Comparison of ENCODE assay signal across 15 mouse cellular contexts in genomic region chr4:84001645-84002044, GRCm38 (mm10).
DNase-seq lines count a peak whose midpoint lies in the region; ATAC-seq lines count a peak whose summit lies in the region.
"Had no signal": no experiment of that assay in that cellular context is flagged by ENCODE, and none has a peak within 500 bp of the region (broad histone marks: within the 10 kb centered on the region; RNA-seq: fewer than 3 reads in every experiment).

No protein-coding gene starts in this region.

- no peaks in the 10 kb centered on the region for H3K36me3 ChIP-seq in heart, embryonic 10.5 days
- no peaks in the 10 kb centered on the region for H3K36me3 ChIP-seq in midbrain, embryonic 11.5 days (ENCODE audit: control insufficient read depth, insufficient read depth, low read length)
- no peaks in the 10 kb centered on the region for H3K36me3 ChIP-seq in midbrain, embryonic 15.5 days (replicated peaks)
- no peaks in the 10 kb centered on the region for H3K36me3 ChIP-seq in limb, embryonic 11.5 days (ENCODE audit: control insufficient read depth, insufficient read depth, low read length)
- no peaks in the 10 kb centered on the region for H3K36me3 ChIP-seq in stomach, embryonic 14.5 days (ENCODE audit: control insufficient read depth, insufficient read depth, low read length)
- H3K36me3 ChIP-seq: hindbrain, embryonic 15.5 days; liver, embryonic 13.5 days had no signal

- no peak overlapping the region for H3K9ac ChIP-seq in midbrain, embryonic 11.5 days (ENCODE audit: low read length)
- H3K9ac ChIP-seq in midbrain, embryonic 15.5 days: no peak overlapping the region
- H3K9ac ChIP-seq in limb, embryonic 11.5 days (ENCODE audit: low read length): no peak overlapping the region
- no peak overlapping the region for H3K9ac ChIP-seq in stomach, embryonic 14.5 days (replicated peaks; ENCODE audit: low read depth, low read length)
- H3K9ac ChIP-seq: hindbrain, embryonic 15.5 days; liver, embryonic 13.5 days had no signal

- no peak overlapping the region for H3K4me2 ChIP-seq in midbrain, embryonic 11.5 days
- no peak overlapping the region for H3K4me2 ChIP-seq in midbrain, embryonic 15.5 days
- H3K4me2 ChIP-seq in limb, embryonic 11.5 days (ENCODE audit: low read depth, severe bottlenecking): no peak overlapping the region
- no peak overlapping the region for H3K4me2 ChIP-seq in stomach, embryonic 14.5 days (replicated peaks; ENCODE audit: low read depth, low read length)
- H3K4me2 ChIP-seq: hindbrain, embryonic 15.5 days; liver, embryonic 13.5 days had no signal

- H3K27ac ChIP-seq in heart, embryonic 10.5 days: 0 out of 2 replicates have a peak overlapping the region, but pooled peaks have one; percentile 17
- no peak overlapping the region for H3K27ac ChIP-seq in midbrain, embryonic 11.5 days (ENCODE audit: low read depth, low read length)
- no peak overlapping the region for H3K27ac ChIP-seq in midbrain, embryonic 15.5 days
- H3K27ac ChIP-seq in limb, embryonic 11.5 days (replicated peaks; ENCODE audit: low read depth, low read length): no peak overlapping the region
- H3K27ac ChIP-seq in stomach, embryonic 14.5 days (ENCODE audit: low read length): peak overlapping the region; percentile 44; the same call in 1 of the 2 replicates
- H3K27ac ChIP-seq: hindbrain, embryonic 15.5 days; liver, embryonic 13.5 days had no signal

- H3K27me3 ChIP-seq in heart, embryonic 10.5 days (ENCODE audit: insufficient read depth, poor library complexity, severe bottlenecking): no peaks in the 10 kb centered on the region
- no peaks in the 10 kb centered on the region for H3K27me3 ChIP-seq in midbrain, embryonic 11.5 days (ENCODE audit: control insufficient read depth, insufficient read depth, low read length)
- no peaks in the 10 kb centered on the region for H3K27me3 ChIP-seq in midbrain, embryonic 15.5 days (replicated peaks)
- H3K27me3 ChIP-seq in limb, embryonic 11.5 days (ENCODE audit: control insufficient read depth, insufficient read depth, low read length): no peaks in the 10 kb centered on the region
- no peaks in the 10 kb centered on the region for H3K27me3 ChIP-seq in stomach, embryonic 14.5 days (ENCODE audit: control insufficient read depth, insufficient read depth, low read length)
- H3K27me3 ChIP-seq: hindbrain, embryonic 15.5 days; liver, embryonic 13.5 days had no signal

- ATAC-seq in midbrain, embryonic 11.5 days (ENCODE audit: low FRiP score): peak; percentile 35; the same call in 1 of the 2 replicates
- no peak for ATAC-seq in midbrain, embryonic 15.5 days (replicated peaks)
- ATAC-seq in limb, embryonic 11.5 days (ENCODE audit: insufficient number of reproducible peaks, low FRiP score, low TSS enrichment, low read depth): peak; percentile 31; the same call in 1 of the 2 replicates
- peak; percentile 42; the same call in 1 of the 2 replicates for ATAC-seq in stomach, embryonic 14.5 days (ENCODE audit: insufficient number of reproducible peaks, insufficient read depth, low FRiP score, low read depth)
- ATAC-seq: activated CD4-positive, CD25-positive, alpha-beta regulatory T cell, adult 4 months; lung, postnatal 0 days had no signal

- no peak for DNase-seq in heart, embryonic 10.5 days (ENCODE audit: low spot score)
- DNase-seq in heart, adult 11 months: no peak
- DNase-seq in midbrain, embryonic 11.5 days (ENCODE audit: low spot score, missing footprints): peak; percentile 84
- DNase-seq in limb, embryonic 11.5 days (ENCODE audit: low spot score): no peak
- DNase-seq in cerebellum, adult 9-10 months: no peak
- DNase-seq in layer of hippocampus, postnatal 14 days (ENCODE audit: low spot score in 2 of 2): no peak
- DNase-seq: cerebellum, postnatal 14 days; kidney, adult 9 months; liver, embryonic 13.5 days had no signal

- 82% methylated on average over 7 of the region's 7 CpGs for WGBS in heart, embryonic 10.5 days
- 77% methylated on average over 7 of the region's 7 CpGs for WGBS in midbrain, embryonic 11.5 days
- 77% methylated on average over 7 of the region's 7 CpGs for WGBS in midbrain, embryonic 15.5 days
- 67% methylated on average over 7 of the region's 7 CpGs for WGBS in limb, embryonic 11.5 days
- 55% methylated on average over 7 of the region's 7 CpGs for WGBS in stomach, embryonic 14.5 days

- H3K4me1 ChIP-seq in heart, embryonic 10.5 days: peaks cover 20% of the 10 kb centered on the region; the same call in 1 of the 2 replicates
- H3K4me1 ChIP-seq in midbrain, embryonic 11.5 days (ENCODE audit: control insufficient read depth, insufficient read depth, low read length): no peaks in the 10 kb centered on the region
- H3K4me1 ChIP-seq in midbrain, embryonic 15.5 days: 0 out of 2 replicates have a peak, but pooled peaks cover 7% of the 10 kb centered on the region
- peaks cover 7% of the 10 kb centered on the region for H3K4me1 ChIP-seq in limb, embryonic 11.5 days (ENCODE audit: control insufficient read depth, insufficient read depth, low read length)
- H3K4me1 ChIP-seq in stomach, embryonic 14.5 days (ENCODE audit: control insufficient read depth, insufficient read depth, low read length): peaks cover 15% of the 10 kb centered on the region; the same call in 1 of the 2 replicates
- H3K4me1 ChIP-seq: liver, embryonic 13.5 days had no signal

- no peak overlapping the region for H3K4me3 ChIP-seq in heart, embryonic 10.5 days
- H3K4me3 ChIP-seq in midbrain, embryonic 11.5 days (ENCODE audit: low read depth, low read length): no peak overlapping the region
- H3K4me3 ChIP-seq in midbrain, embryonic 15.5 days: no peak overlapping the region
- H3K4me3 ChIP-seq in limb, embryonic 11.5 days (ENCODE audit: low read depth, low read length): no peak overlapping the region
- H3K4me3 ChIP-seq in stomach, embryonic 14.5 days (ENCODE audit: low read depth, low read length): no peak overlapping the region
- H3K4me3 ChIP-seq: hindbrain, embryonic 15.5 days; liver, embryonic 13.5 days; megakaryocyte, embryonic 14.5 days had no signal

- H3K9me3 ChIP-seq in heart, embryonic 10.5 days: no peaks in the 10 kb centered on the region
- no peaks in the 10 kb centered on the region for H3K9me3 ChIP-seq in midbrain, embryonic 11.5 days (ENCODE audit: control insufficient read depth, low read length)
- H3K9me3 ChIP-seq in midbrain, embryonic 15.5 days: no peaks in the 10 kb centered on the region
- H3K9me3 ChIP-seq in limb, embryonic 11.5 days (ENCODE audit: control insufficient read depth, low read length): no peaks in the 10 kb centered on the region
- H3K9me3 ChIP-seq in stomach, embryonic 14.5 days (ENCODE audit: control insufficient read depth, low read depth, low read length): no peaks in the 10 kb centered on the region
- H3K9me3 ChIP-seq: hindbrain, embryonic 15.5 days; liver, embryonic 13.5 days; megakaryocyte, embryonic 14.5 days had no signal

Comparison
In these comparisons a context has a peak if more than half of its experiments do, and no peak if none do; other contexts are left out.
1. H3K27ac ChIP-seq: peak in heart, embryonic 10.5 days (single experiment) and stomach, embryonic 14.5 days (single experiment); none in midbrain, embryonic 11.5 days (single experiment), midbrain, embryonic 15.5 days (single experiment) and limb, embryonic 11.5 days (single experiment).